Mouse (Mus musculus): ENCODE data around the gene Apom. TPM values are rescaled to one million over a fixed set of nuclear protein-coding genes. Genes with fewer than 3 reads are reported as not detected.

Gene Apom
- polyA plus RNA-seq, 1 experiment, result 0.18 TPM

GRCm38 (mm10) chr17:35088825-35089644 lies 42.8 kb downstream of the Apom start, which contains the start of gene Abhd16a:
Gene Abhd16a, plus strand, starts transcription at chr17:35089263.
- H3K36me3 ChIP-seq (ENCODE audit: control insufficient read depth, insufficient read depth, low read length), result peaks cover 9% of the 10 kb centered on the region
- peak; percentile 72 for TF ChIP-seq POLR2A (IDR thresholded peaks at IDR 0.05; ENCODE audit: low read depth, low read length)
- TF ChIP-seq CTCF (IDR thresholded peaks at IDR 0.05; ENCODE audit: extremely low read depth, insufficient read depth, insufficient read length, insufficient replicate concordance), result 0 out of 2 replicates have a peak, but pooled peaks have one; percentile 0
- H3K4me3 ChIP-seq (ENCODE audit: extremely low read depth, insufficient read depth, insufficient read length), result peak within 1 kb of the TSS; percentile 98
- peak within 1 kb of the TSS; percentile 99 for H3K27ac ChIP-seq (ENCODE audit: insufficient read depth, low read length)
- peak; percentile 88 to 91 for DNase-seq (ENCODE audit: low read depth in 1 of 2, low spot score in 2 of 2)
- H3K4me1 ChIP-seq (ENCODE audit: control insufficient read depth, insufficient read depth, insufficient read length), result peaks cover 5% of the 10 kb centered on the region; the same call in 1 of the 2 replicates
- H3K27me3 ChIP-seq (ENCODE audit: control insufficient read depth, insufficient read depth, low read length), result no peaks in the 10 kb centered on the region
- 2% methylated on average over 67 of the region's 67 CpGs for WGBS

DNA sequence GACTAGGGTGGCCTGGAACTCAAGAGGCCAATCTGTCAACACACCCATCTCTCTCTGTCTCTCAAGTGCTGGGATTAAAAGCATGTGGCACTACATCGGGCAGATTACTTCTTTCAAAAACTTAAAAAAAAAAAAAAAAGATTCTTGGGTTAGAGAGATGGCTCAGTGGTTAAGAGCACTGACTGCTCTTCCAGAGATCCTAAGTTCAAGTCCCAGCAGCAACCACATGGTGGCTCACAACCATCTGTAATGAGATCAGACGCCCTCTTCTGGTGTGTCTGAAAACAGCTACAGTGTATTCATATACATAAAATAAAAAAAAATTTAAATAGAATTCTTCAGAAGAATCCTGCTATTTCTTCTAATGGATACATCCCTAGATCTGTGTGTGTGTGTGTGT lies 43.7 kb downstream of the Apom start:
- H3K4me1 ChIP-seq (ENCODE audit: control insufficient read depth, insufficient read depth, insufficient read length), result peaks cover 5% of the 10 kb centered on the region; the same call in 1 of the 2 replicates

DNA sequence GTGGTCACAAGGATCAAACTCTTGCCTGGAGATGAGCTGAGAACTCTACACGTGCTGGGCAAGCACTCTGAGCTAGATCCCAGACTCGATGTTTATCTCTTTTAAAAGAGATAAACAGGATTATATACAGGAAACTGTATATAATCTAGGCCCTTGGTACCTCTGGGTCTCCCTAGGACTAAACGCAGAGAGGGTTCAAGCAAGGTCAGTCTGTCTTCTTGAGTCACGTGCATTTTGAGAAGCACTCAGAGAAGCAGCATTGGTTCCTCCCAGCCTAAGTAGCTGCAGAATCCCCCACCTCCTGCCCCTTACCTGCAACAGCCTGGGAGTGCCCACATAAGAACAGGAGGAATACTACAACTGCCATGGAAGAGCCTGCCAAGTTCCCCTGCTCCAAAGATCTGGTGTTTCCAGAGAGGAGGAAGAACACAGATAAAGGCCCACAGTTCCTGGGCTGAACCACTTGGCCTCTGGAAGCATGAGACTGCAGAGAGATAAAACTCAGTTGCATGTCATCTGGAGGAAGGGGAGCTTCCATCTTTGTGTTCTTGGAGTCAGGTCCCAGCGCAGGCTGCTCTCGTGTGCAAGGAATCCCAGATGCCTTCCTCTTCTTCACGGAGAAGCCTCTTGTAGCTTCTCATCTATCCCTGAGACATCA lies 46.5 kb downstream of the Apom start, which contains the start of gene Ly6g6f:
Gene Ly6g6f, minus strand, starts transcription at position 403 of the 658 bp plus-strand sequence.
- no peak for TF ChIP-seq POLR2A (IDR thresholded peaks at IDR 0.05; ENCODE audit: low read depth, low read length)
- no peak for TF ChIP-seq CTCF (IDR thresholded peaks at IDR 0.05; ENCODE audit: extremely low read depth, insufficient read depth, insufficient read length, insufficient replicate concordance)
- Histone ChIP-seq H3K4me3 (ENCODE audit: extremely low read depth, insufficient read depth, insufficient read length) (no peak within 1 kb of the TSS), H3K27ac (ENCODE audit: insufficient read depth, low read length) (no peak within 1 kb of the TSS), H3K27me3 (ENCODE audit: control insufficient read depth, insufficient read depth, low read length) (no peaks in the 10 kb centered on the region), H3K4me1 (ENCODE audit: control insufficient read depth, insufficient read depth, insufficient read length) (peaks cover 3% of the 10 kb centered on the region; the same call in 1 of the 2 replicates), H3K36me3 (ENCODE audit: control insufficient read depth, insufficient read depth, low read length) (no peaks in the 10 kb centered on the region)
- 80% methylated on average over 7 of the region's 7 CpGs for WGBS
- no peak for DNase-seq (ENCODE audit: low read depth in 1 of 2, low spot score in 2 of 2)

More for the DNA sequence above, 43.7 kb downstream of the Apom start:
- TF ChIP-seq POLR2A (IDR thresholded peaks at IDR 0.05; ENCODE audit: low read depth, low read length), result no peak
- TF ChIP-seq CTCF (IDR thresholded peaks at IDR 0.05; ENCODE audit: extremely low read depth, insufficient read depth, insufficient read length, insufficient replicate concordance), result no peak
- DNase-seq (ENCODE audit: low read depth in 1 of 2, low spot score in 2 of 2), result no peak
- Histone ChIP-seq H3K36me3 (ENCODE audit: control insufficient read depth, insufficient read depth, low read length) (peaks cover 7% of the 10 kb centered on the region), H3K4me3 (ENCODE audit: extremely low read depth, insufficient read depth, insufficient read length) (no peak overlapping the region), H3K27me3 (ENCODE audit: control insufficient read depth, insufficient read depth, low read length) (no peaks in the 10 kb centered on the region), H3K27ac (ENCODE audit: insufficient read depth, low read length) (no peak overlapping the region)
- WGBS, result 48% methylated on average over 2 of the region's 2 CpGs

GRCm38 (mm10) chr17:35083929-35084497 lies 47.8 kb downstream of the Apom start:
- WGBS, result 62% methylated on average over 3 of the region's 3 CpGs
- no peak overlapping the region for H3K4me3 ChIP-seq (ENCODE audit: extremely low read depth, insufficient read depth, insufficient read length)
- TF ChIP-seq CTCF (IDR thresholded peaks at IDR 0.05; ENCODE audit: extremely low read depth, insufficient read depth, insufficient read length, insufficient replicate concordance) (no peak), POLR2A (IDR thresholded peaks at IDR 0.05; ENCODE audit: low read depth, low read length) (no peak)
- H3K36me3 ChIP-seq (ENCODE audit: control insufficient read depth, insufficient read depth, low read length), result no peaks in the 10 kb centered on the region
- DNase-seq (ENCODE audit: low read depth in 1 of 2, low spot score in 2 of 2), result no peak
- no peaks in the 10 kb centered on the region for H3K4me1 ChIP-seq (ENCODE audit: control insufficient read depth, insufficient read depth, insufficient read length)
- no peak overlapping the region for H3K27ac ChIP-seq (ENCODE audit: insufficient read depth, low read length)
- no peaks in the 10 kb centered on the region for H3K27me3 ChIP-seq (ENCODE audit: control insufficient read depth, insufficient read depth, low read length)

GRCm38 (mm10) chr17:35082841-35083576 lies 48.8 kb downstream of the Apom start:
- no peaks in the 10 kb centered on the region for H3K36me3 ChIP-seq (ENCODE audit: control insufficient read depth, insufficient read depth, low read length)
- H3K27ac ChIP-seq (ENCODE audit: insufficient read depth, low read length), result no peak overlapping the region
- DNase-seq (ENCODE audit: low read depth in 1 of 2, low spot score in 2 of 2), result no peak
- no peak overlapping the region for H3K4me3 ChIP-seq (ENCODE audit: extremely low read depth, insufficient read depth, insufficient read length)
- 92% methylated on average over 16 of the region's 16 CpGs for WGBS
- TF ChIP-seq POLR2A (IDR thresholded peaks at IDR 0.05; ENCODE audit: low read depth, low read length) (no peak), CTCF (IDR thresholded peaks at IDR 0.05; ENCODE audit: extremely low read depth, insufficient read depth, insufficient read length, insufficient replicate concordance) (no peak)
- no peaks in the 10 kb centered on the region for H3K27me3 ChIP-seq (ENCODE audit: control insufficient read depth, insufficient read depth, low read length)
- H3K4me1 ChIP-seq (ENCODE audit: control insufficient read depth, insufficient read depth, insufficient read length), result no peaks in the 10 kb centered on the region

DNA sequence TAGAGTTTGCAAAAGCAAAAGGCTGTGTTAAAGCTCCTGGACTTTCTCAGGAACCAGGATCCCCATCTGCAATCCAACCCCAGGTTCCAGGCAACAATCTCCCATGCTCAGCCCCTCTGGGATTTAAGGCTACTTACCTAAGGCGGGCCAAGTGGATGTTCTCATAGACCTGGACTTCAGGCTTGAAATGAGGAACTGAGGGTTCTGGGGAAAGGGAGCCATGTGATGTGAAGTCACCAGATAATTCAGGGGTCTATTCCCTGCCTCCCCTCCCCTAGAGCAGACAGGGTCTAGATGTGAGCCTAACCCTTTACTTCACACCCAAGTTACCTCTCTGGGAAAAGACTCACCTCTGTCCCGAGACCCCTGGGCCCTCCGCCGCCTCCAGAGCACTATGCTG lies 51.1 kb downstream of the Apom start:
- Histone ChIP-seq H3K27ac (ENCODE audit: insufficient read depth, low read length) (no peak overlapping the region), H3K4me3 (ENCODE audit: extremely low read depth, insufficient read depth, insufficient read length) (no peak overlapping the region), H3K36me3 (ENCODE audit: control insufficient read depth, insufficient read depth, low read length) (no peaks in the 10 kb centered on the region)

More for the DNA sequence above, 51.1 kb downstream of the Apom start:
- H3K27me3 ChIP-seq (ENCODE audit: control insufficient read depth, insufficient read depth, low read length), result no peaks in the 10 kb centered on the region
- TF ChIP-seq CTCF (IDR thresholded peaks at IDR 0.05; ENCODE audit: extremely low read depth, insufficient read depth, insufficient read length, insufficient replicate concordance), result no peak
- TF ChIP-seq POLR2A (IDR thresholded peaks at IDR 0.05; ENCODE audit: low read depth, low read length), result no peak
- H3K4me1 ChIP-seq (ENCODE audit: control insufficient read depth, insufficient read depth, insufficient read length), result no peaks in the 10 kb centered on the region; the same call in 1 of the 2 replicates
- WGBS, result 89% methylated on average over 4 of the region's 4 CpGs
- DNase-seq (ENCODE audit: low read depth in 1 of 2, low spot score in 2 of 2), result no peak

All from spleen, adult 2 months (tissue).